Mouse (Mus musculus) neural tube, embryonic 10.5 days (tissue): ENCODE results near the gene Opa1.

Experiments used
- DNase-seq: peaks from one replicate; pipeline ENCODE4 v3.0.0-alpha.2; 2017; ENCODE audit warnings: low spot score; ENCODE audit errors: extremely low spot score

Gene Opa1

DNA sequence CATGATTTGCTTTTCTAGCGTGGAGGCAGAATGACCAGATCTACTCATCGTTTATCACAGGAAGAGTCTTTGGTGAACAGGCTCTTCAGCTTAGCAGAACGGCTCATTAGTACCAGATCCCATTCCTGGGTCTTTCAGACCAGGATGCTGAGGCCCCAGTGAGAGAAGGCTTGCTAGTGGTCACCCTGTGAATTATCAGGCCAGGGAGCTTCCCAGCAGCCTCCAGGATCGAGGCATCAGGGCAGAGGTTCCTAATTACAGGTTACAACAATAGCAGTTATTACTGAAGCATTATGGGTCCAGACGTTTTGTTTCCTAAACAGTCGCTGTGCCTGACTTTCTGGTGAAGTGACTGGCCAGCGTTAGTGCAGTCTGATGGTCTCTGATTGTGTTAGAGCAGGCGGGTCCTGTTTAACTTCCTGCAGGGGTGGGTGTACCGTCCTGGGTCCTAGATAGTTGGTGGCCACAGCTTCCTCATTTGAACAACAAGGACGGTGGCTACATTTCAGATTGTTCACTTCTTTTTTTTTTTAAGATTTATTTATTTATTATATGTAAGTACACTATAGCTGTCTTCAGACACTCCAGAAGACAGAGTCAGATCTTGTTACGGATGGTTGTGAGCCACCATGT lies 110.2 kb downstream of the Opa1 start:
- no peak for DNase-seq

DNA sequence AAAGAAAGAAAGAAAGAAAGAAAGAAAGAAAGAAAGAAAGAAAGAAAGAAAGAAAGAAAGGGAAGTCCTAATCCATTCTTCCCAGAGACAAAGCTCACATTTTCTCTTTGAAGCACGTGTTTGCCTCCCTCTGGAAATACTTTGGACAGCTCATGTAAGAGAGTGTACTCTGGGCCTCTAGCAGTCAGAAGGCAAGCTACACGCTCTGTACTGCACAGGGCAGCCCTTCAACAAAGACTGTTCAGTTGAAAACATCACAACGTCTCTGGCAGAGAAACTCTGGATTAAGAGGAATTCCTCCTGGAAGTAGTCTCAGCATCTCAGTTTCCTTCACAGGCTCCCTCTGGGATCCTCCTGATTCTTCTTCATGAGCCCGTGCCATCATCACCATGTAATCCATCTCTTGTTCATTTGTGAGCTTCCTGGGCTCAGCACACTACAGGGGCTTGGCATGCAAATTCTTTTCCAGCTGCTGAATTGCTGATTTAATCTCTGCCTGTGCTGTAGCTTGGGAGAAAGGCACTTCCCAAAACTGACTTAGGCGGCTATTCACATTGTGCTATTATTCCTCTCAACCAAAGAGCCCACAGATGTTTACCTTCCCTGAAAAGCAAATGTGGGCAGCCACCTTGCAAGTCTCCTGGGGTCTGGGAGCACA lies 114.0 kb downstream of the Opa1 start:
- no peak for DNase-seq

DNA sequence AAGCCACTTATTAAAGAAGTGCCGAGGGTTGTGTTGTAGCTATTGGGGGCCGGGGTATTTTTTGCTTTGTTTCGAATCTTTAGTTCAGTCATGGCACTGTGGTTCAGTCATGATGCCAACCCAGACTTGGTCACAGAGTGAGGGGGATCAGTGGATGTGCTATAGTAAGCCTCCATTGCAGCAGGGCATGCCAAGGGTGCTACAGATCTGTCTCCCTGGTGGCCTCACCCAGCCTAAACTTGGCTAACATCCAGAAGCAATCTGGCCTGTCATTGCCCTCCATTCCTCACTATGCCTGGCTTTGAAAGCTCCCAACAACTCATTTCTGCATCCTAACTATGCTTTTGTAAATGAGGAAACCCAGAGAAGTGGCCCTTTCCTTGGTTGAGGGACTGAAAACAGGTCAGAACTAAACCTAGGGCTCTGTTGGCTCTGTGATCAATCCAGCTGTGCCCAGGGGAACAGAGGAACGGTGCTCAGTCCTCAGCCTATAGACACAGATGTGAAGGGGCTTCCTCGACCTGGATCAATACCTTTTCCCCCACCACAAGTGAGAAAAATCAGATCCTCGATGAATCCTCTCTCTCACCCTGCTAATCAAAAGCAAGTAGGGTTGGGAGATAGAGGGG lies 114.8 kb downstream of the Opa1 start:
- no peak for DNase-seq

DNA sequence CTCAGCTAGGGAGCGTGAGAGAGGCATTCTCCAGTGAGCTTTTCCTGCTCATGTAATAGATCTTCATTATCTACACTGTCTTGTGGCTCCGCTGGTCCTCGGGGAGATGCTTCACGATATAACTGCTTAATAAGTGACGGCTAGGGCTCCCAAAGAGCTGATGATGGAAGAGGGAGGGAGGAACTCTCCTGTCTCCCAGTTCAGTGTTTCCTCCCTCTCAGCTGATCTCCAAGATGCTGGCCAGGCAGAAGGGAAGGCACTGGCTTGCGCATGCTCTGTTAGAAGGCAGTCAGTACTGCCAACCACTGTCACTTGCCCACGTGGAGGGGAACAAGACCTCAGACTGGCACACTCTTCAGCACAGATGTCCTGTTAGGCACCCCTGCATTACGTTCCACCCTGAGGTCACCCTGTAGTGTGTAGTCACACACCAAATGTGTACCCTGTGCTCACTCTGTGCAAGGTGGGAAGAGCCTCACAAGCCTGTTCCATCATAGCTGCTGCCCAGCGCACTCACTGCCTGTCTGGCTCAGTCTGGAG lies 115.4 kb downstream of the Opa1 start:
- no peak for DNase-seq
